Mouse (Mus musculus) T-helper 17 cell (primary cell): ENCODE data around the gene Gm6217.
"Not testable (repeated sequence)": the region's sequence is repeated elsewhere in the genome, so short reads cannot be mapped to it uniquely, and the experiment has no call there.

ENCODE experiments used
- in situ Hi-C, 2 experiments: fragments of 300-600 bp; cut with MboI, MseI; formaldehyde crosslinking; loops; 1 replicate in 1 of 2; 2 replicates in 1 of 2; pipeline ENCODE4 v1.15.1; 2025; ENCODE audit warnings: high pct_unique_total_duplicates in 2 of 2

The Gm6217 gene

GRCm38 (mm10) chr1:82931326-82931725 lies at the start of gene Gm6217:
Gm6217 (minus strand) TSS chr1:82931399.
- in situ Hi-C loops = not testable (repeated sequence)

DNA sequence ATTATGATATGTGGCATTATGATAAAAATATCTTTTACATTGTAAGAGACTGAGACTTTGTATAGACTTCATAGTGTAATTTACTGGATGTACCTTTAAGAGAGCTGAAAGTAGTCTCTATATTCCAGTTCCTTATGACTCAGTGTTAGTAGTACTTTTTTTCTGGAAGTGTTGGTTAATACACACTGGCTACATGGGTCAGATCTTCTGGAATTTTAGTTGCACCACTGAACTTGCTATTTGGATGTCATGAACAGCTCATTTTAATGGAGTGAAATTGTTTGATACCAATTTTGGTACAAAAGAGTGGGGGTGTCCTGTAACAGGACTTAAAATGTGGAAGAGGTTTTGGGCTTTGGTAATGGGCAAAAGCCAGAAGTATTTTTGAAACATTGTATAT lies 46.6 kb upstream of the Gm6217 start:
- in situ Hi-C loops = no loop called here

DNA sequence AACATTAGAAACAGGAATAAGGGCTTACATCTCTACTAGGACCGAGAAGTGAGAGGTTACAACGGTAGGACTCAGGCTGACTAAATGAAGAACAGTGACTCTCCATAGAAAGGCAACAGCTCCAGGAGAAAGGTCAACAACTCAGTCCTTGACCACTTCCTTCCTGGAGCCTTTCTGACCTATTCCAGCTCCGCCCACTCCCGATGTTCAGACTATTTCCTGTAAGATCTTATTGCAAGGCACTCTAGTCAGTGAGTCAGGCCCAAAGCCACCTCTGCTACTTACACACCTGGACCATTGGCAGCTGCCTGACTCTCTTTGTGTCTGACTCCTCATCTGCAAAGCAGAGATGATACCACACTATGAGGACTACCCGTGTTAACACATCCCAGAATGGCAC lies 44.6 kb upstream of the Gm6217 start:
- in situ Hi-C loops = no loop called here

GRCm38 (mm10) chr1:82974342-82974741 lies 43.1 kb upstream of the Gm6217 start:
- in situ Hi-C loops = no loop called here

- in situ Hi-C loops = no loop called here
Observed at GRCm38 (mm10) chr1:82973901-82974300, 42.7 kb upstream of the Gm6217 start.

- in situ Hi-C loops = no loop called here
Observed at GRCm38 (mm10) chr1:82973244-82973643, 42.0 kb upstream of the Gm6217 start.

- in situ Hi-C loops = no loop called here
Observed at GRCm38 (mm10) chr1:82972046-82972445, 40.8 kb upstream of the Gm6217 start.

DNA sequence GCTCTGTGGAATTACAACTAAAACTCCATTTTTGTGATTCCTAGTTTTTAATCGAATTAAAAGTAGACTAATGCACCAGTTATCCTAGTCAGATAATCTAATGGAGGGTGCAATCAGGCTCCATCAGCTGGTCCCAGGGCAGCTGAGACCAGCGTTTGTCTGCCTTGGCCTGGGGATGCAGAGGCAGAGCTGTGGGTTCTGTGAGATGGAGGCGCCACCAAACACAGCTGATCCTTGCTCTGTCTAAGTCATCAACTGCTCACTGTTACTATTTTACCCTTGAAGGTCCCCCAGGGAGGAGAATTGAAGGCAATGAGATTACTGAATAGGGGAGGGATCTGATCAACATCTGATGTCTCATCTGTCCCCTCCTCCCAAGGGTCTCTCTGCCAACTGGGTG lies 35.2 kb upstream of the Gm6217 start:
- in situ Hi-C loops = no loop called here

DNA sequence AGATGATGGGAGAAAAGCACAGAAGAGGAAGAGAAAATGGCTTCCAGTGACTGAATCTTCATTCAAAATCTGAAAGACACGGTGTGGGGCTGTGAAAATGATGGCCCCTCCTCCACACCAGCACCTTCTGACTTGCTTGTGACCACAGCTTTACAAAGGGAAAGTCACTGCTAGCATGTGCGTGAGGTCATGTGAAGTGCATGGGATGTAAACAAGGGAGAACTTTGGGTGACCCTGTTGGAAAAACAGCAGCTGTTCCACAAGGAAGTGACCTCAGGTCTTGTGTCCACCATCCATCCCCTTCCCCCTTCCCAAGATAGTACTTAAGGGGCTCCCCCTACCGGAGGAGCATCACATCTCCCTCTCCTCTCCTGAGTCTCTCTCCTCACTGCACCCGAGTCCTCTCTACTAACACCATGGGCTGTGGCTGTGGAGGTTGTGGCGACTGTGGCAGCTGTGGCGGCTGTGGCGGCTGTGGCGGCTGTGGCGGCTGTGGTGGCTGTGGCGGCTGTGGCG lies 28.7 kb upstream of the Gm6217 start, which contains the start of gene Gm47955:
Gm47955 (plus strand) TSS at position 417 of the 516 bp plus-strand sequence.
- in situ Hi-C loops = no loop called here

DNA sequence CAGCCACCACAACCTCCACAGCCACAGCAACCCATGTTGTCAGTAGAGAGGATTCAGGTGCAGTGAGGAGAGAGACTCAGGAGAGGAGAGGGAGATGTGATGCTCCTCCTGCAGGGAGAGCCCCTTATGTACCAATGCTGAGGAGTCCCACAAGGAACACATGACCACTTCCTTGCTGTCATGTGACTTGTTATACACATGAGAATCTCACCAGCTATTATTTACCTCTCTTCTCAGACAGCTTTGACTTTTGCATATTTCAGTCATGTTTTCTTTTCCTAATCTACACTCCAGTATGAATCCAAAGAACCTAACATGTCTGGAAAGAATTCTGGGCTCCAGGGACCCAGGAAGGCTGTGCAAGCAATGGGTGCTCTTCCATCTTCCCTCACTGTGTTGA lies 24.7 kb upstream of the Gm6217 start, which contains the start of gene Gm7544:
Gm7544 (minus strand) TSS at position 101 of the 400 bp plus-strand sequence.
- in situ Hi-C loops = not testable (repeated sequence)

- in situ Hi-C loops = no loop called here
Observed at GRCm38 (mm10) chr1:82948601-82949000, 17.4 kb upstream of the Gm6217 start.

DNA sequence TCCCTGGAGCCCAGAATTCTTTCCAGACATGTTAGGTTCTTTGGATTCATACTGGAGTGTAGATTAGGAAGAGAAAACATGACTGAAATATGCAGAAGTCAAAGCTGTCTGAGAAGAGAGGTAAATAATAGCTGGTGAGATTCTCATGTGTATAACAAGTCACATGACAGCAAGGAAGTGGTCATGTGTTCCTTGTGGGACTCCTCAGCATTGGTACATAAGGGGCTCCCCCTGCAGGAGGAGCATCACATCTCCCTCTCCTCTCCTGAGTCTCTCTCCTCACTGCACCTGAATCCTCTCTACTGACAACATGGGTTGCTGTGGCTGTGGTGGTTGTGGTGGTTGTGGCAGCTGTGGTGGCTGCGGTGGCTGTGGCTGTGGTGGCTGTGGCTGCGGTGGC lies 14.8 kb upstream of the Gm6217 start:
- in situ Hi-C loops = not testable (repeated sequence)

- in situ Hi-C loops = not testable (repeated sequence)
Observed at GRCm38 (mm10) chr1:82943295-82943694, 12.1 kb upstream of the Gm6217 start, which contains the start of gene A030003K21Rik. A030003K21Rik (minus strand) TSS chr1:82943388.

DNA sequence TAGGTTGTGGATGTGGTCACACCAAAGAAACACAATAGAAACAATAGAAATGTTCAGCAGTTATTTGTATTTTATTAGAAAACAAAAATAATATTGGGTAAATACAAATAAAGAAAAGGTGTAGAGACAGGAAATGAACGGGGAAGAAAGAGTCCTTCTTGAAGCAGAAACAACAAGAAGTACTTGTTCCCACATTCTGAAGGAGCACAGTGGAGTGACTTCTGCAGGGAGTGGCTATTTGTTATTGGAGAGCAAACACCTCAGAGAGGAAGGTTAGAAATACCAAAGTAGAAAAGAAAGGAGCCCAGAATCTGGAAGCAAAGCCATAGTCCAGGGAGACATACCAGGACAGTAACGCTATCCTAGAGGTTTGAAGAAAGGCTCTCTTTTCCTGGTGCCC lies 11.3 kb upstream of the Gm6217 start:
- in situ Hi-C loops = not testable (repeated sequence)

- in situ Hi-C loops = no loop called here
Observed at GRCm38 (mm10) chr1:82938666-82939065, 7.5 kb upstream of the Gm6217 start.

GRCm38 (mm10) chr1:82930558-82930957 lies 641 bp downstream of the Gm6217 start:
- in situ Hi-C loops = not testable (repeated sequence)

- in situ Hi-C loops = loop anchor here in 1 of 2 experiments (5.0 kb wide), 1 partner anchor 68 kb away; no protein-coding TSS in a partner anchor
Observed at GRCm38 (mm10) chr1:82924650-82925049, 6.5 kb downstream of the Gm6217 start, which contains the start of gene A030014E15Rik. A030014E15Rik (plus strand) TSS chr1:82924917.

DNA sequence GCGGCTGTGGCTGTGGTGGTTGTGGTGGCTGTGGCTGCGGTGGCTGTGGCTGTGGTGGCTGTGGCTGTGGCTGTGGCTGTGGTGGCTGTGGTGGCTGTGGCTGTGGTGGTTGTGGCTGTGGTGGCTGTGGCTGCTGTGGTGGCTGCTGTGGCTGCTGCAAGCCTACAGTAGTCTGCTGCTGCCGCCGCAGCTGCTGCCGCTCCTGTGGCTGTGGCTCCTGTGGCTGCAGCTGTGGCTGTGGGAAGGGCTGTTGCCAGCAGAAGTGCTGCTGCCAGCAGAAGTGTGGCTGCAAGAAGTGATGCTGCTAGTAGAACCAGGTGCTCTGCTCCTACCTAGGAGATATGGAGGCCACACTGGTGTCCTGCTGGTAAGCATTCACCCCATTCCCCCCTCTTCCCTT lies 17.8 kb downstream of the Gm6217 start:
- in situ Hi-C loops = not testable (repeated sequence)

DNA sequence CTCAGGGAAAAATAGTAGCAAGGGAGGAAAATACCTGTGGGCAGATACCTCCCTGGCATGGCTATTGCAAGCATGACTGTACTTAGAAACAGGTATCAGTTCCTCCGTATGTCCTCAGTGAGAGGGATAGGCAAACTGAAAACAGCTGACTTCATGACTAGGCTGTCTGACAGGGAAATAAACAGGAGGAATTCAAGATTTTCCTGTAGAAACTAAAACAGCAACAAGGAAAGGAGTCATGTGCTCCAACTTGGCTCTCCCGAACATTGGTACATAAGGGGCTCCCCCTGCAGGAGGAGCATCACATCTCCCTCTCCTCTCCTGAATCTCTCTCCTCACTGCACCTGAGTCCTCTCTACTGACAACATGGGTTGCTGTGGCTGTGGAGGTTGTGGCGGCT lies 18.2 kb downstream of the Gm6217 start, which contains the start of gene A030005L19Rik:
A030005L19Rik (plus strand) TSS at position 301 of the 400 bp plus-strand sequence.
- in situ Hi-C loops = no loop called here

- in situ Hi-C loops = no loop called here
Observed at GRCm38 (mm10) chr1:82905886-82906285, 25.3 kb downstream of the Gm6217 start.

DNA sequence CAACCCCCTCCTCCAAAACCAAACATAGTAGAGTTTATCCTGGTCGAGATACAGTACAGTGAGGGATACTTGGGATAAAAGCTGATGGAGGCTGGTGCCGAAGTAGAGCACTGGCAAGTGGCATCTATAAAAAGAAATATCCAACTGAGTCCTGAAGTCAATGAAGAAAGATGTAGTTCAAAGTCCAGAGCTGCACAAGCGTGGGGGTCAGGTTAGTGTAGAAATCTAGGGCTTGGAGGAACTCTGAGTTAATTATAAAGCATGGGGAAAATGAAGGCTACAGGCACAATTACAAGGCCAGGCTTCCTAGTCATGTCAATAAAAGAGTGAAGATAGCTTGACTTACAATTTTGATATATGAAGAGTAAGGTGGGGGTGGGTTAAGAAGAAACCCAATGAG lies 30.0 kb downstream of the Gm6217 start:
- in situ Hi-C loops = no loop called here

DNA sequence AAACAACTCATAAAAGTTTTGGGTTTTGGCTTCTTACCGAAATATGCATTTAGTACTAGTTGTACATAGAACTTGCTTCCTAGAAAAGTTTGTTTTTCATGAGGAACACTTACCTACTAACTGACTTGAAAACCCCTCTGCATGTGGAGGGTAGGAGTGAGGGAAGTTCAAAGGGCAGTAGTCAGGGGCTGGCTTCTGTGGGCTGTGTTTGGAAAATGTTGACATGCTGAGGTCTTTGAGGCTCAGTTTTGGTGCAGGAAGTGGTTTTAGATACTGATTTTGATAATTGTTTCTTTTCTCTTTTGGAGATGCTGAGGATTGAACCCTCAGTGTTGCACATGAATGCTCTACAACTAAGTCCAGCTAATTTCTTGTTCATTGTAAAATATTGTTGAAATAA lies 30.6 kb downstream of the Gm6217 start:
- in situ Hi-C loops = no loop called here

- in situ Hi-C loops = no loop called here
Observed at GRCm38 (mm10) chr1:82893269-82893668, 37.9 kb downstream of the Gm6217 start.
